Mouse (Mus musculus) liver, adult (tissue): ENCODE results near the gene Lrrc34.

Experiments
- GATA4 ChIP-seq: IDR thresholded peaks from 2 replicates; pipeline ENCODE4 v1.6.1; 2014; ENCODE audit warnings: mild to moderate bottlenecking, low read length; ENCODE audit not compliant: insufficient replicate concordance

Gene Lrrc34

DNA sequence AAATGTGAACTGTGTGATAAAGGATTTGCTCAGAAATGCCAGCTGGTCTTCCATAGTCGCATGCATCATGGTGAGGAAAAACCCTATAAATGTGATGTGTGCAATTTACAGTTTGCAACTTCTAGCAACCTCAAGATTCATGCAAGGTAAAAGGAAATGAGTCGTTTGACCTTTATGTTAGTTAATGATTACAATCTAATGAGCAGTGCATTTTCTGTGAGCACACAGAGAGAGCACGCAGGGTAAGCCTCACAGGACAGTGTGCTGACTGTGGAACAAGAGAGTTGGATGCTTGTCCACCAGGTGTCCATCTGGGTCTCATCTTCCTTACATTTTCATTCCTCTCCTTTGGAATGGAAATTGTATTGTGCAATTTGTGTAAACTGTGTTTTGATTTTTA, 38.7 kb downstream of the Lrrc34 start:
- TF ChIP-seq GATA4 = no peak

DNA sequence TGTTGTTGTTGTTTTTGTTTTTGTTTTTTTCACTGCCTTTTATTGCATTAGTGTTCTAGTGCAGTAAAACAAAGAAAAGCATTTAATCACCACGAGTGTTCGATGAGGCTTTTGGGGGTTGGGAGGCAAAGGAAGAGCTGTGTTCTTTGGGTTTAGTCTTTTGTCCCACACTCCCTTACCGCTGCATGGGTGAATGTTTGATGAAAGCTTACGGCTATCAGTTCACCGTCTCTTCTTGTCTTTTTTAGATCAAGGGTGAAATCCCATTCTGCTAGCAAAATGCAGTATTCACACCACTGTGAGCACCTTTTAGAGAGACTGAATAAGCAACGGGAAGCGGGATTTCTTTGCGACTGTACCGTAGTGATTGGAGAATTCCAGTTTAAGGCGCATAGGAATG, 44.4 kb downstream of the Lrrc34 start:
- TF ChIP-seq GATA4 = no peak

DNA sequence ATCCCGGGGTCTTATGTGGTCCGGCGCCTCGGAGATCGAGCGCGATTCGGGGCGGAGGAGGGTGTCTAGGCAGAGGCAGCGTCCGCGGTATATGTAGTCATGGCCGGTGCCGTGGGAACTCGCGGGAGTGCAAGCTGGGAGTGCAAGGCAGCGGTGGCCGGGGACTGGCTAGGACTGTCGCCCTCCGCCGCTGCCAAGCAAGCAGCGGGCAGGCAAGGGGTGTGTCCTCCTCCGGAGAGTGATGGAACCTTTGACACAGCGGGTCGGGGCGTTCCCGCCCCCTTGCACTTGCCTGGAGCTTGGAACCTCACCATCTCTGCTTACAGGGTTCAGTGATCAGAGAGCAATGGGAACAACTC, 45.0 kb downstream of the Lrrc34 start:
- no peak for TF ChIP-seq GATA4

GRCm38 (mm10) chr3:30602065-30602739, 45.5 kb downstream of the Lrrc34 start, which contains the start of gene Mynn:
Gene Mynn (plus strand): TSS chr3:30602065.
- TF ChIP-seq GATA4 = peak; percentile 68; the same call in 1 of the 2 replicates

DNA sequence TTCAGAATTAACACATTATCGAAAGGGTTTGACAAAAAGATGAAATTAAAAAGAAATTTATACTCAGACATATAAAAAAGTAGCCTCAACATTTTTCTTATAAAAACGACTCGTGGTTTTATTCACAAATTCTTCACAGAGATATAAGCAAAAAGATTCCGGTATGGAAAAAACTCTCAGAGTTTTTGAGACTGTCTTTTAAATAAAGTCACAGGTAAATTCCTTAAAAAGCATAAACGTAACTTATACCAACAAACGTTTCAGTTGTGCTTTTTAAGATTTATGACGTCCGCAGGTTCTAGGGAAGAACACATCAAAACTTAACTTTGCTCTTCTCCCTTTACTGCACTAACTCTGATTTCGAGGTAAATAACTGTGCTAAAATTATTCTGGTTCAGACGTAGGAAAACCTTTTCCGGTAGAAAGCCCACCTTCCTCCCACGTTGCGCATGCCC, 46.0 kb downstream of the Lrrc34 start:
- no peak for TF ChIP-seq GATA4

GRCm38 (mm10) chr3:30601175-30601574, 46.5 kb downstream of the Lrrc34 start:
- TF ChIP-seq GATA4 = peak; percentile 74; the same call in 1 of the 2 replicates

DNA sequence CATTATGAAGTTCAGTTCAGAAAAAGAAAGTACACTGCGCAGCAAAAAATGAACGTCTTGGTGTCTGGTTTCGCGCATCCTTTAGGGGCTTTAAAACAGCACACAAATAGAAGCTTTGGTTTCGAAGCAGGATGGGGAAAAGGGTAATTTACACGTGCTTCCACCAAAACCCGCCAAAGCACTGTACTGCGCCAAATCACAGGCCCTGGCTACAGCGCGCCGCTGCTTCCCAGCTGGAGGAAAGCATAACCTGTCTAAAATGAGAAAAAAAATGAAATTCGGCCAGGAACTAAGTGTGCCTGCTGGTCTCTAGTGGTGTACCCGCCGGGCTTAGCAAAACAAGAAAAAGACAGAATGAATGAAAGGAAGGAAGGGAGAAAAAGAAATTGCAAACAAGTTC, 47.0 kb downstream of the Lrrc34 start:
- TF ChIP-seq GATA4 = no peak

- TF ChIP-seq GATA4 = no peak
These were observed 47.7 kb downstream of the Lrrc34 start, which contains the start of gene Actrt3 for GRCm38 (mm10) chr3:30599711-30600545. Gene Actrt3 (minus strand): TSS chr3:30599939.

DNA sequence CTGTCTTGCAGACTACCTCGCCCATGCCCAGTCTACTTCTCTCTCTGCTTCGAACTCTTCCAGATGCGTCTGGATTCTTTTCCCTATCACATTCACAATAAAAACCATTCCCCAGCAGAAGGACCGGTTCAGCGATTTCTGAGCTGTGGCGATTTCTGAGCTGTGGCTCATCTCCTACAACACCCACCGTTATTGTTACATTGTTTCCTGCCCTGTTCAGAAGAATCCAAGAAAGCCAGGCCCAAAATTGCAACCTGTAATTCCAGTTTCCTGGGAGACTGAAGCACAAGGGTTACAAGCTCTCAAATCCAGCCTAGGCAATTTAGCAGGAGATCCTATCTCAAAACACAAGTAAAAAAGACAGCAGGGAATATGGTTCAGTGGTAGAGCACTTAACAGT, 50.4 kb downstream of the Lrrc34 start:
- no peak for TF ChIP-seq GATA4

GRCm38 (mm10) chr3:30595111-30595832, 52.4 kb downstream of the Lrrc34 start:
- TF ChIP-seq GATA4 = no peak

GRCm38 (mm10) chr3:30593719-30594485, 53.8 kb downstream of the Lrrc34 start:
- no peak for TF ChIP-seq GATA4

GRCm38 (mm10) chr3:30592418-30592853, 55.2 kb downstream of the Lrrc34 start:
- peak; percentile 46; the same call in 1 of the 2 replicates for TF ChIP-seq GATA4

GRCm38 (mm10) chr3:30588865-30589264, 58.8 kb downstream of the Lrrc34 start:
- no peak for TF ChIP-seq GATA4
